8 mouse cellular contexts compared by ENCODE assay signal in the genomic region with DNA sequence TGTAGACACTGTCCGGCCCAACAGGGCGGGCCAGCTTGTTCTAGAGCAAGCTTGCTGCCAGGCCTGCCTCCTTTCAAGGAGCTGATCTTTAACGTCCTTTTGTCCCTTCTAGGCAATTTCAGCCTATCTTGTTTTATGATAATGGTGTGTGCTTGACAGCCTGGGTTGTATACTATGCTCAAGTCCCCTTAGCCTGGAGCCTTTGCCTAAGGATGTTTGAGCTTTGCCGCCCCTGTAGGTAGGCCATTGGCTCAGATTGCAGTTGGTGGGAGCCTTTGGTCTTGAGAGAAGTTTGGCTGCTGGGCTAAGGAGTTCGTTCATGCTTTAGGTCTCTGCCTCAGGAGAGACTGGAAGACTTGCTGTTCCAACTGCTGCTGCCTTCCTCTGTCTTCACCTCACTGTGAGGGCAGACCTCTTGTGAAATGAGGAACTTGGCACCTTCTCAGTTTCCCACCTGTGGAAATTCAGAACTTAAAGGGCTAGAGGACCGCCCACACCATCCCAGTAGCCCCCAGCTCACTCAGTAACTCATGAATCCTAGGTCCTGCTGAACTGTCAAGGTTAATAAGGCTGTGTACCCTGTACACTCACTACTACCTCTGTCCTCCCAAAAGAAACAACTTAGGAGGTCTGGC. TPM values are rescaled to one million over a fixed set of nuclear protein-coding genes. Genes with fewer than 3 reads are reported as not detected.
DNase-seq lines count a peak whose midpoint lies in the region; ATAC-seq and TF ChIP-seq lines count a peak whose summit lies in the region.

No protein-coding gene starts in this region.

- DNase-seq in kidney, postnatal 10 days = no peak
- no peak for DNase-seq in frontal cortex, postnatal 10 days (ENCODE audit: low spot score in 2 of 2)
- DNase-seq in thymus, postnatal 36 days = no peak
- DNase-seq in cerebellum, adult 9-10 months = no peak

- H3K36me3 ChIP-seq in kidney, embryonic 15.5 days = peaks cover 29% of the 10 kb centered on the region
- peaks cover 43% of the 10 kb centered on the region for H3K36me3 ChIP-seq in limb, embryonic 15.5 days
- peaks cover 25% of the 10 kb centered on the region for H3K36me3 ChIP-seq in neural tube, embryonic 14.5 days (ENCODE audit: control insufficient read depth, insufficient read depth, low read length)

- peaks cover 52% of the 10 kb centered on the region for H3K4me1 ChIP-seq in kidney, embryonic 15.5 days
- H3K4me1 ChIP-seq in embryonic fibroblast, embryonic 13.5 days (ENCODE audit: control insufficient read depth, insufficient read depth, low read length) = peaks cover 12% of the 10 kb centered on the region
- H3K4me1 ChIP-seq in limb, embryonic 15.5 days = peaks cover 54% of the 10 kb centered on the region
- H3K4me1 ChIP-seq in neural tube, embryonic 14.5 days (ENCODE audit: control insufficient read depth, insufficient read depth, low read length) = peaks cover 24% of the 10 kb centered on the region

- peak overlapping the region; percentile 85 for H3K27ac ChIP-seq in kidney, embryonic 15.5 days
- H3K27ac ChIP-seq in embryonic fibroblast, embryonic 13.5 days (ENCODE audit: insufficient read depth, low read length) = peak overlapping the region; percentile 87
- peak overlapping the region; percentile 79 for H3K27ac ChIP-seq in limb, embryonic 15.5 days
- no peak overlapping the region for H3K27ac ChIP-seq in neural tube, embryonic 14.5 days (ENCODE audit: low read depth, low read length)

- H3K4me3 ChIP-seq in kidney, embryonic 15.5 days (replicated peaks) = peak overlapping the region; percentile 82
- H3K4me3 ChIP-seq in embryonic fibroblast, embryonic 13.5 days (ENCODE audit: insufficient read depth, low read length) = peak overlapping the region; percentile 47
- H3K4me3 ChIP-seq in limb, embryonic 15.5 days = peak overlapping the region; percentile 85
- H3K4me3 ChIP-seq in neural tube, embryonic 14.5 days (ENCODE audit: low read depth, low read length) = peak overlapping the region; percentile 79

- H3K4me2 ChIP-seq in kidney, embryonic 15.5 days = peak overlapping the region; percentile 86
- H3K4me2 ChIP-seq in limb, embryonic 15.5 days = peak overlapping the region; percentile 97
- peak overlapping the region; percentile 100 for H3K4me2 ChIP-seq in neural tube, embryonic 14.5 days (ENCODE audit: low read depth, low read length)

- no peaks in the 10 kb centered on the region for H3K27me3 ChIP-seq in kidney, embryonic 15.5 days
- H3K27me3 ChIP-seq in limb, embryonic 15.5 days = no peaks in the 10 kb centered on the region
- no peaks in the 10 kb centered on the region for H3K27me3 ChIP-seq in neural tube, embryonic 14.5 days (ENCODE audit: control insufficient read depth, insufficient read depth, low read length)

- 25% methylated on average over 6 of the region's 6 CpGs for WGBS in kidney, embryonic 15.5 days
- 17% methylated on average over 6 of the region's 6 CpGs for WGBS in limb, embryonic 15.5 days
- 34% methylated on average over 6 of the region's 6 CpGs for WGBS in neural tube, embryonic 14.5 days

- no peak; the same call in 1 of the 2 replicates for TF ChIP-seq POLR2A in embryonic fibroblast, embryonic 13.5 days (IDR thresholded peaks at IDR 0.05; ENCODE audit: low read depth, low read length)

- no peak for TF ChIP-seq CTCF in embryonic fibroblast, embryonic 13.5 days (IDR thresholded peaks at IDR 0.05; ENCODE audit: borderline replicate concordance, insufficient read depth, low read length)

- H3K9ac ChIP-seq in kidney, embryonic 15.5 days = peak overlapping the region; percentile 77
- H3K9ac ChIP-seq in limb, embryonic 15.5 days = peak overlapping the region; percentile 33; the same call in 1 of the 2 replicates
- peak overlapping the region; percentile 72 for H3K9ac ChIP-seq in neural tube, embryonic 14.5 days (replicated peaks; ENCODE audit: low read depth, low read length)

- no peaks in the 10 kb centered on the region for H3K9me3 ChIP-seq in kidney, embryonic 15.5 days (replicated peaks)
- H3K9me3 ChIP-seq in limb, embryonic 15.5 days = no peaks in the 10 kb centered on the region
- no peaks in the 10 kb centered on the region for H3K9me3 ChIP-seq in neural tube, embryonic 14.5 days (ENCODE audit: control insufficient read depth, low read length)

- no peak for ATAC-seq in kidney, embryonic 15.5 days (replicated peaks; ENCODE audit: low FRiP score)
- no peak for ATAC-seq in limb, embryonic 15.5 days (ENCODE audit: insufficient number of reproducible peaks, low FRiP score, low TSS enrichment, low read depth)
- no peak for ATAC-seq in neural tube, embryonic 14.5 days (ENCODE audit: low read depth)

RNA-seq across cellular contexts. Expression of gene Ehd1, which starts 2.0 kb away (rescaled TPM):
- 67.8 and 81.8 TPM in 2 replicates for polyA plus RNA-seq in kidney, embryonic 15.5 days (2015; fragmentation: Nextera tagmentation; extraction: Ambion mirVana)
- polyA plus RNA-seq in embryonic fibroblast, embryonic 13.5 days (2011; ENCODE audit: insufficient read length, low read depth, missing spikeins) = 72.9 and 96.4 TPM in 2 replicates
- 93.6 and 103 TPM in 2 replicates for polyA plus RNA-seq in limb, embryonic 15.5 days (2015; fragmentation: Nextera tagmentation; extraction: Ambion mirVana)
- 53.4 and 74.8 TPM in 2 replicates for polyA plus RNA-seq in neural tube, embryonic 14.5 days (2014; fragmentation: Nextera tagmentation; extraction: Ambion mirVana)

RNA-seq across cellular contexts. Expression of gene Cdc42bpg, which starts 27.7 kb away (rescaled TPM):
- 0.78 and 1.0 TPM in 2 replicates for polyA plus RNA-seq in kidney, embryonic 15.5 days (2015; fragmentation: Nextera tagmentation; extraction: Ambion mirVana)
- 17.0 and 18.6 TPM in 2 replicates for polyA plus RNA-seq in embryonic fibroblast, embryonic 13.5 days (2011; ENCODE audit: insufficient read length, low read depth, missing spikeins)
- polyA plus RNA-seq in limb, embryonic 15.5 days (2015; fragmentation: Nextera tagmentation; extraction: Ambion mirVana) = 1.4 and 2.0 TPM in 2 replicates
- polyA plus RNA-seq in neural tube, embryonic 14.5 days (2014; fragmentation: Nextera tagmentation; extraction: Ambion mirVana) = 0.61 and 0.71 TPM in 2 replicates

RNA-seq across cellular contexts. Expression of gene Atg2a, which starts 37.1 kb away (rescaled TPM):
- polyA plus RNA-seq in kidney, embryonic 15.5 days (2015; fragmentation: Nextera tagmentation; extraction: Ambion mirVana) = 9.8 and 12.1 TPM in 2 replicates
- 13.0 and 14.3 TPM in 2 replicates for polyA plus RNA-seq in embryonic fibroblast, embryonic 13.5 days (2011; ENCODE audit: insufficient read length, low read depth, missing spikeins)
- polyA plus RNA-seq in limb, embryonic 15.5 days (2015; fragmentation: Nextera tagmentation; extraction: Ambion mirVana) = 8.6 and 9.0 TPM in 2 replicates
- polyA plus RNA-seq in neural tube, embryonic 14.5 days (2014; fragmentation: Nextera tagmentation; extraction: Ambion mirVana) = 16.0 and 16.1 TPM in 2 replicates

RNA-seq across cellular contexts. Expression of gene Ppp2r5b, which starts 42.9 kb away (rescaled TPM):
- 22.9 and 27.6 TPM in 2 replicates for polyA plus RNA-seq in kidney, embryonic 15.5 days (2015; fragmentation: Nextera tagmentation; extraction: Ambion mirVana)
- 26.0 and 33.0 TPM in 2 replicates for polyA plus RNA-seq in embryonic fibroblast, embryonic 13.5 days (2011; ENCODE audit: insufficient read length, low read depth, missing spikeins)
- polyA plus RNA-seq in limb, embryonic 15.5 days (2015; fragmentation: Nextera tagmentation; extraction: Ambion mirVana) = 26.1 and 30.0 TPM in 2 replicates
- polyA plus RNA-seq in neural tube, embryonic 14.5 days (2014; fragmentation: Nextera tagmentation; extraction: Ambion mirVana) = 150 and 154 TPM in 2 replicates

RNA-seq across cellular contexts. Expression of gene Gpha2, which starts 52.4 kb away (rescaled TPM):
- 0.39 and 0.74 TPM in 2 replicates for polyA plus RNA-seq in kidney, embryonic 15.5 days (2015; fragmentation: Nextera tagmentation; extraction: Ambion mirVana)
- polyA plus RNA-seq in embryonic fibroblast, embryonic 13.5 days (2011; ENCODE audit: insufficient read length, low read depth, missing spikeins) = not detected in 2 replicates
- polyA plus RNA-seq in limb, embryonic 15.5 days (2015; fragmentation: Nextera tagmentation; extraction: Ambion mirVana) = 1.8 and 2.1 TPM in 2 replicates
- polyA plus RNA-seq in neural tube, embryonic 14.5 days (2014; fragmentation: Nextera tagmentation; extraction: Ambion mirVana) = not detected in 2 replicates
